Mouse (Mus musculus) liver, embryonic 14.5 days (tissue): ENCODE measurements around the gene Gabrd.

Experiments used
- CTCF ChIP-seq: IDR thresholded peaks from 2 replicates; pipeline ENCODE4 v1.5.1; 2016; ENCODE audit warnings: antibody characterized with exemption, low read depth, control low read depth
- EP300 ChIP-seq: IDR thresholded peaks from 2 replicates; pipeline ENCODE4 v1.6.1; 2016; ENCODE audit warnings: antibody characterized with exemption, low read depth

GRCm38 (mm10) chr4:155408695-155409057, 10.8 kb upstream of the Gabrd start:
- TF ChIP-seq EP300 (no peak), CTCF (0 out of 2 replicates have a peak, but pooled peaks have one; percentile 4)
